Mouse (Mus musculus) bone marrow macrophage, adult 2 months (primary cell): ENCODE measurements around the gene Gcnt2. TPM values are rescaled to one million over a fixed set of nuclear protein-coding genes. Genes with fewer than 3 reads are reported as not detected.

ENCODE experiments used
- H3K27ac ChIP-seq: 2 replicates; pipeline ENCODE4 v1.5.1; 2012; ENCODE audit warnings: low read depth, low read length; ENCODE audit not compliant: insufficient read depth
- H3K4me1 ChIP-seq: 2 replicates; pipeline ENCODE4 v1.6.1; 2012; ENCODE audit warnings: low read length; ENCODE audit not compliant: control insufficient read depth, insufficient read depth
- H3K4me3 ChIP-seq: 2 replicates; pipeline ENCODE4 v1.5.1; 2012; ENCODE audit warnings: mild to moderate bottlenecking, low read length, moderate library complexity; ENCODE audit not compliant: insufficient read depth
- CTCF ChIP-seq: IDR thresholded peaks from 2 replicates; pipeline ENCODE4 v1.5.1; 2012; ENCODE audit warnings: low read depth, mild to moderate bottlenecking, low read length, moderate library complexity
- POLR2A ChIP-seq: IDR thresholded peaks from 2 replicates; pipeline ENCODE4 v1.6.1; 2012; ENCODE audit warnings: mild to moderate bottlenecking, low read depth, low read length, borderline replicate concordance
- polyA plus RNA-seq: library from polyadenylated mRNA; stranded (reverse); fragments of >200 nt; gene quantifications from 2 replicates; pipeline ENCODE4 v1.2.4, GENCODE M21; 2012; ENCODE audit not compliant: missing spikeins, insufficient read depth, insufficient read length

The Gcnt2 gene
- polyA plus RNA-seq, 1 experiment = 0.67 TPM

GRCm38 (mm10) chr13:41006244-41006643, 146.7 kb downstream of the Gcnt2 start:
- H3K27ac ChIP-seq = no peak overlapping the region
- TF ChIP-seq CTCF (no peak), POLR2A (no peak)
- no peak overlapping the region for H3K4me3 ChIP-seq
- peaks cover 7% of the 10 kb centered on the region for H3K4me1 ChIP-seq

- TF ChIP-seq POLR2A (no peak), CTCF (no peak)
- no peak overlapping the region for H3K27ac ChIP-seq
- H3K4me3 ChIP-seq = no peak overlapping the region
- no peaks in the 10 kb centered on the region for H3K4me1 ChIP-seq
Measured at GRCm38 (mm10) chr13:41008271-41008670, 148.7 kb downstream of the Gcnt2 start.

- no peak overlapping the region for H3K4me3 ChIP-seq
- TF ChIP-seq POLR2A = no peak
- no peak for TF ChIP-seq CTCF
- H3K27ac ChIP-seq = no peak overlapping the region
- H3K4me1 ChIP-seq = no peaks in the 10 kb centered on the region
Measured at GRCm38 (mm10) chr13:41008946-41009345, 149.4 kb downstream of the Gcnt2 start.

Other genes starting within 250 kb of the Gcnt2 start
- gene Tfap2a, start 121.4 kb upstream of the Gcnt2 start, polyA plus RNA-seq = 0.28 TPM in 1 of 2 replicates, not detected in the other
- gene Pak1ip1, start 141.3 kb downstream of the Gcnt2 start, polyA plus RNA-seq = 42.0 and 47.1 TPM in 2 replicates
- gene Tmem14c, start 156.5 kb downstream of the Gcnt2 start, polyA plus RNA-seq = 155 and 161 TPM in 2 replicates
- gene Mak, start 220.0 kb downstream of the Gcnt2 start, polyA plus RNA-seq = 1.5 and 2.8 TPM in 2 replicates